Mouse (Mus musculus) thymus, adult 2 months (tissue): ENCODE data around the gene Zdhhc14.

Source experiments
- CTCF ChIP-seq: fragments of 200-500 bp; IDR thresholded peaks from 2 replicates; pipeline ENCODE4 v1.5.1; 2012; ENCODE audit warnings: mild to moderate bottlenecking, control low read depth, low read length, moderate library complexity, borderline replicate concordance; ENCODE audit not compliant: control insufficient read depth, poor library complexity, insufficient read depth; ENCODE audit errors: extremely low read depth
- POLR2A ChIP-seq: fragments of 200-500 bp; IDR thresholded peaks from 2 replicates; pipeline ENCODE4 v1.6.1; 2012; ENCODE audit warnings: mild to moderate bottlenecking, low read length, control low read depth, moderate library complexity; ENCODE audit not compliant: control insufficient read depth, poor library complexity, insufficient read depth; ENCODE audit errors: extremely low read depth

DNA sequence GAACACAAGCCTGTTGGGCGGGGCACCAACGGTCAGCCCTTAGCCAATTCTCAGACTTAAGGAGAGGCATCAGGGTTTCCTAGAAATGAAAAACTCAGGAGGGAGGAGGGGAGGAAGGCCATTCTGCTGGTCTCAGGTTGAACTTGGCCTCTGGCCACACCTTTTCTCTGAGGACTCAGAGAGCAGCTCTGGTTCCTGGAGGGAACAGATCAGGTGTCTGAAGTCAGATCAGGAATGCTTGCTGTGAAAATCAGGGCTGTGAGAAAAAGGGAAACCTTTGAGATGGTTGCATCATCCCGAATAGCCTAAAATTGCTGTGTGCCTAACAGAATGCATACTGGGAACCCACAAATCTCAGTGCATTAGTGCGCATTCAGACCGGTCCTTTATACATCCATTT is 135.3 kb downstream of the Zdhhc14 start:
- TF ChIP-seq CTCF (no peak), POLR2A (no peak)
